ENCODE assay signal across 21 mouse cellular contexts in genomic region chr6:24590282-24590681, GRCm38 (mm10). TPM values are rescaled to one million over a fixed set of nuclear protein-coding genes. Genes with fewer than 3 reads are reported as not detected.
"Had no signal": no experiment of that assay in that cellular context is flagged by ENCODE, and none has a peak within 500 bp of the region (broad histone marks: within the 10 kb centered on the region; RNA-seq: fewer than 3 reads in every experiment).

No protein-coding gene starts in this region.

- H3K36me3 ChIP-seq: limb, embryonic 12.5 days; liver, embryonic 13.5 days; neural tube, embryonic 12.5 days had no signal

- H3K4me1 ChIP-seq: limb, embryonic 12.5 days; liver, embryonic 13.5 days; neural tube, embryonic 12.5 days had no signal

- DNase-seq: kidney, adult 18-20 months; kidney, postnatal 10 days; kidney, postnatal 4 days; liver; liver, embryonic 13.5 days; liver, postnatal 0 days; midbrain, embryonic 14.5 days; thymus, adult 2 months; thymus, postnatal 25 days had no signal

- H3K4me3 ChIP-seq: layer of hippocampus, adult 2 months; limb, embryonic 12.5 days; liver, embryonic 13.5 days; neural tube, embryonic 12.5 days had no signal

- H3K9me3 ChIP-seq: limb, embryonic 12.5 days; liver, embryonic 13.5 days; neural tube, embryonic 12.5 days had no signal

- H3K4me2 ChIP-seq: limb, embryonic 12.5 days; liver, embryonic 13.5 days; neural tube, embryonic 12.5 days had no signal

- H3K27me3 ChIP-seq: limb, embryonic 12.5 days; liver, embryonic 13.5 days; neural tube, embryonic 12.5 days had no signal

- ATAC-seq: liver, postnatal 0 days had no signal

- H3K9ac ChIP-seq: limb, embryonic 12.5 days; liver, embryonic 13.5 days; liver, postnatal 0 days; neural tube, embryonic 12.5 days had no signal

- H3K27ac ChIP-seq: layer of hippocampus, adult 2 months; limb, embryonic 12.5 days; liver, embryonic 13.5 days; neural tube, embryonic 12.5 days had no signal

RNA-seq across cellular contexts. Expression of gene Lmod2, which starts 7.3 kb away (rescaled TPM):
- total RNA-seq: layer of hippocampus, adult 2 months; layer of hippocampus, postnatal 10 days; left cerebral cortex, postnatal 36 days; megakaryocyte progenitor cell, adult 5-6 weeks; monocyte, adult 5-6 weeks; neutrophil, adult 5-6 weeks had no signal
- polyA plus RNA-seq: kidney, embryonic 14.5 days; limb, embryonic 12.5 days; midbrain, embryonic 14.5 days; neural tube, embryonic 12.5 days; stomach, embryonic 14.5 days; testis, adult 2 months; urinary bladder, adult 2 months had no signal
